Mouse (Mus musculus): ENCODE results near the gene Ccl9. TPM values are rescaled to one million over a fixed set of nuclear protein-coding genes. Genes with fewer than 3 reads are reported as not detected.

The Ccl9 gene
- total and polyA plus RNA-seq, 3 experiments = 0.67 to 0.81 TPM; not detected in 1

DNA sequence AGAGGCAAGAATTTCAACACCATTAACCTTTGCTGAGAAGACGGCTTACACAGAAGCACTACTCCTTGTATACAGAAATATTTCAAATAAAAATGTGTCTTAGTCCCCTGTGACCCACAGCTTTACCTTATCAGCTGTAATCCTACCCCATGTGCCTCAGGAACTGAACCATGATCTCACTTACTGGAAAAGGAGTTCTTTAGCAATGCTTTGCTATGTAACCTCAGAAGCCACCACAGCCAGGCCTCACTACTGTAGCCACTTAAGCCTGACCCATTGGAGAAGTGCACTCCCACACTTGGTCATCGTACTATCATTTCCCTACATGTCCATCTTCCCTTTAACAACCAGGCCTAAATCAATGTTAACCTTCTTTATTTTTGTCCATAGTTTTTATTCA, 22.1 kb upstream of the Ccl9 start:
- H3K36me3 ChIP-seq (replicated peaks in 1 of 2; ENCODE audit: control insufficient read depth in 1 of 2, insufficient read depth in 1 of 2, low read length in 1 of 2) = no peaks in the 10 kb centered on the region
- in situ Hi-C loops (cut with MboI; ENCODE audit: low pct_ligation_motif_present, low pct_unique_long_range_greater_than_20kb, low sequenced_read_pairs) (no loop called here), dilution Hi-C loops (cut with MboI; ENCODE audit: extremely low pct_ligation_motif_present, extremely low pct_unique_long_range_greater_than_20kb, low sequenced_read_pairs) (no loop called here)
- peaks cover 4 to 19% of the 10 kb centered on the region in 2 experiments for H3K4me1 ChIP-seq (ENCODE audit: control insufficient read depth in 1 of 2, insufficient read depth in 2 of 2)
- H3K9me3 ChIP-seq (replicated peaks; ENCODE audit: low read length) = no peaks in the 10 kb centered on the region
- no peak overlapping the region for H3K9ac ChIP-seq (ENCODE audit: insufficient read depth, low read depth)
- no peak overlapping the region for H3K4me3 ChIP-seq (replicated peaks in 1 of 3; ENCODE audit: low read depth in 2 of 3, low read length in 2 of 3, poor library complexity in 1 of 3)
- no peaks in the 10 kb centered on the region for H3K79me2 ChIP-seq (replicated peaks; ENCODE audit: control insufficient read depth, extremely low read depth, insufficient read depth, poor library complexity, severe bottlenecking)
- no peaks in the 10 kb centered on the region for H3K27me3 ChIP-seq (replicated peaks)
- H3K27ac ChIP-seq (ENCODE audit: insufficient read depth, low read depth) = no peak overlapping the region
- TF ChIP-seq MEF2A (IDR thresholded peaks at IDR 0.05; ENCODE audit: borderline replicate concordance, low read depth, low read length) (no peak), UBTF (IDR thresholded peaks at IDR 0.05; ENCODE audit: low read depth, low read length) (no peak), PAX5 (IDR thresholded peaks at IDR 0.05; ENCODE audit: low read length) (no peak), ZNF384 (IDR thresholded peaks at IDR 0.05; ENCODE audit: low read depth, low read length) (no peak), ZC3H11A (IDR thresholded peaks at IDR 0.05; ENCODE audit: low read depth, low read length) (no peak), USF1 (IDR thresholded peaks at IDR 0.05; ENCODE audit: low read depth, low read length) (no peak), SMC3 (IDR thresholded peaks at IDR 0.05; ENCODE audit: low read depth, low read length) (no peak), TCF12 (IDR thresholded peaks at IDR 0.05; ENCODE audit: low read depth, low read length) (no peak), GABPA (IDR thresholded peaks at IDR 0.05; ENCODE audit: insufficient replicate concordance, low read depth, low read length) (no peak)
- no peak overlapping the region for H3K4me2 ChIP-seq (ENCODE audit: insufficient read depth, low read depth, poor library complexity, severe bottlenecking)
- no peak for DNase-seq (ENCODE audit: extremely low read depth)

DNA sequence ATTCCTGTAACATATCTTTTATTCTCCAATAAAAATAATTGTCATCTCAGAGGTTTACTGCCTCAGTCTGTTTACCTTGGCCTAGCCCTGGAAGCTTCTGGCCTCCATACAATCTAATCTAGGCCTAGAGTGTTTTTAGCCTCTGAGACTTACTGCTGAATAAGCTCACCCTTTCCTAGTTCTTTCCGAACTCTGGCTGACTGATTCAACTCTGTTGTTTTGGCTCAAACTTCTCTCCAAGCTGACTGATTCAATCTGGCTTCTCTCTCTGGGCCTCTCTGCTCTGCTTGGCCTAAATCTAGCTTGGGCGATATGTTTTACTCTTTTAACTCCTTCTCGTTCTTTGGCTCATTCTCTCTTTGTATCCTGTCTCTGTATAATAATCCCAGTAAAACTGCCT, 20.6 kb upstream of the Ccl9 start:
- no peaks in the 10 kb centered on the region for H3K27me3 ChIP-seq (replicated peaks)
- no peaks in the 10 kb centered on the region for H3K36me3 ChIP-seq (replicated peaks in 1 of 2; ENCODE audit: control insufficient read depth in 1 of 2, insufficient read depth in 1 of 2, low read length in 1 of 2)
- no peak for DNase-seq (ENCODE audit: extremely low read depth)
- peaks cover 6 to 34% of the 10 kb centered on the region in 2 experiments for H3K4me1 ChIP-seq (ENCODE audit: control insufficient read depth in 1 of 2, insufficient read depth in 2 of 2)
- no peak overlapping the region for H3K4me2 ChIP-seq (ENCODE audit: insufficient read depth, low read depth, poor library complexity, severe bottlenecking)
- no peak for TF ChIP-seq TCF12 (IDR thresholded peaks at IDR 0.05; ENCODE audit: low read depth, low read length)
- TF ChIP-seq E2F4 (IDR thresholded peaks at IDR 0.05; ENCODE audit: insufficient replicate concordance, low read depth, low read length) = no peak
- TF ChIP-seq JUN (IDR thresholded peaks at IDR 0.05; ENCODE audit: insufficient read depth, low read depth, low read length) = no peak
- no peak for TF ChIP-seq ZMIZ1 (IDR thresholded peaks at IDR 0.05; ENCODE audit: low read depth, low read length)
- TF ChIP-seq RCOR1 (conservative IDR thresholded peaks at IDR 0.05; ENCODE audit: low read depth, low read length) = no peak
- no peak for TF ChIP-seq EP300 (IDR thresholded peaks at IDR 0.05; ENCODE audit: low read length)
- TF ChIP-seq ZNF384 (IDR thresholded peaks at IDR 0.05; ENCODE audit: low read depth, low read length) = no peak
- no peak for TF ChIP-seq USF1 (IDR thresholded peaks at IDR 0.05; ENCODE audit: low read depth, low read length)
- no peak for TF ChIP-seq MEF2A (IDR thresholded peaks at IDR 0.05; ENCODE audit: borderline replicate concordance, low read depth, low read length)
- no peak for TF ChIP-seq ETS1 (conservative IDR thresholded peaks at IDR 0.05; ENCODE audit: low read depth, low read length)
- no peak for TF ChIP-seq ZKSCAN1 (IDR thresholded peaks at IDR 0.05; ENCODE audit: borderline replicate concordance, low read depth, low read length)
- no peak for TF ChIP-seq POLR2A (IDR thresholded peaks at IDR 0.05; ENCODE audit: low read depth, low read length)
- no peak for TF ChIP-seq CHD1 (IDR thresholded peaks at IDR 0.05; ENCODE audit: low read depth, low read length)
- TF ChIP-seq RAD21 (IDR thresholded peaks at IDR 0.05; ENCODE audit: low read depth, low read length) = no peak
- dilution Hi-C loops (cut with MboI; ENCODE audit: extremely low pct_ligation_motif_present, extremely low pct_unique_long_range_greater_than_20kb, low sequenced_read_pairs) = no loop called here
- H3K79me2 ChIP-seq (replicated peaks; ENCODE audit: control insufficient read depth, extremely low read depth, insufficient read depth, poor library complexity, severe bottlenecking) = no peaks in the 10 kb centered on the region
- no peak overlapping the region for H3K27ac ChIP-seq (ENCODE audit: insufficient read depth, low read depth)
- no peak overlapping the region for H3K9ac ChIP-seq (ENCODE audit: insufficient read depth, low read depth)
- H3K9me3 ChIP-seq (replicated peaks; ENCODE audit: low read length) = no peaks in the 10 kb centered on the region
- in situ Hi-C loops (cut with MboI; ENCODE audit: low pct_ligation_motif_present, low pct_unique_long_range_greater_than_20kb, low sequenced_read_pairs) = no loop called here
- H3K4me3 ChIP-seq (replicated peaks in 1 of 3; ENCODE audit: low read depth in 2 of 3, low read length in 2 of 3, poor library complexity in 1 of 3) = no peak overlapping the region
